Comparison of ENCODE assay signal across 8 mouse cellular contexts in the genomic region with DNA sequence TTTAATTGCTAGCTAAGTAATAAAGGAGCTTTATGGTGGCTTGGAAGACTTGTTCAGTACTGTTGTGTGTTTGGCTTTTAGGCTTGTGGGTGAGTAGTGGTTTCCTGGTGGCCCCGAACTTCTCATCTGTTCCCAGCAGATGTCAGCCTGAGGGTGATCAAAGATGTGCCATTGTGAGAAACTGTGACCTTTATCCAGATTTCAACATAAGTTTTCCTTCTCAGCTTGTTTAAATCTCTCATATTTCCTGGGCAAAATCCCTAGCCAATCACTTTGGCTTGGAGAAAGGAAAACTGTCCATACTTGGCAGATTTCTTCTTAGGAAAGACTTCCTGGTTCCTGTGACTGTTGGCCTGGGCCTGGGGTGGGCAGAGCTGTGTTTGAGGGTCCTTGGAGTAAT. TPM values are rescaled to one million over a fixed set of nuclear protein-coding genes. Genes with fewer than 3 reads are reported as not detected.
DNase-seq lines count a peak whose midpoint lies in the region; ATAC-seq and TF ChIP-seq lines count a peak whose summit lies in the region.

No protein-coding gene starts in this region.

- H3K9ac ChIP-seq in intestine, embryonic 15.5 days, result no peak overlapping the region

- no peaks in the 10 kb centered on the region for H3K36me3 ChIP-seq in intestine, embryonic 15.5 days

- WGBS in intestine, embryonic 15.5 days, result 56% methylated on average over 1 of the region's 1 CpGs

- no peaks in the 10 kb centered on the region for H3K27me3 ChIP-seq in intestine, embryonic 15.5 days (replicated peaks)

- no peak overlapping the region for H3K4me2 ChIP-seq in intestine, embryonic 15.5 days (replicated peaks)

- peak; percentile 61 for ATAC-seq in intestine, embryonic 15.5 days

- H3K27ac ChIP-seq in gastrocnemius, adult 2 months, result peak overlapping the region; percentile 58
- H3K27ac ChIP-seq in intestine, embryonic 15.5 days, result peak overlapping the region; percentile 52

- DNase-seq in gastrocnemius, adult 2 months, result no peak
- no peak for DNase-seq in gastrocnemius, postnatal 25 days
- DNase-seq in lung, postnatal 25 days (ENCODE audit: low spot score), result peak; percentile 42
- no peak for DNase-seq in lung, postnatal 10 days
- DNase-seq in thymus, postnatal 25 days, result peak; percentile 49
- no peak for DNase-seq in frontal cortex, postnatal 14 days (ENCODE audit: low spot score in 2 of 2)
- no peak for DNase-seq in urinary bladder, adult 2 months (ENCODE audit: low spot score)

- H3K4me3 ChIP-seq in gastrocnemius, adult 2 months, result no peak overlapping the region
- no peak overlapping the region for H3K4me3 ChIP-seq in intestine, embryonic 15.5 days (replicated peaks)

- intact Hi-C loops in gastrocnemius, adult 2 months (cut with DNase I), result no loop called here

- H3K4me1 ChIP-seq in intestine, embryonic 15.5 days (replicated peaks), result 0 out of 2 replicates have a peak, but pooled peaks cover 8% of the 10 kb centered on the region

- TF ChIP-seq CTCF in gastrocnemius, adult 2 months (IDR thresholded peaks at IDR 0.05), result no peak

- H3K9me3 ChIP-seq in intestine, embryonic 15.5 days, result no peaks in the 10 kb centered on the region

RNA-seq across cellular contexts. Expression of gene Dgkd, which starts 37.9 kb away (rescaled TPM):
- 10 to 100 TPM; 31.3 to 32.9 TPM for total RNA-seq in gastrocnemius, adult 2 months (2021)
- 10 to 100 TPM; 28.5 to 34.6 TPM for total RNA-seq in gastrocnemius, postnatal 25 days (2021)
- 28.2 and 31.8 TPM in 2 replicates for polyA plus RNA-seq in intestine, embryonic 15.5 days (2015; fragmentation: Nextera tagmentation; extraction: Ambion mirVana)
- polyA plus RNA-seq in urinary bladder, adult 2 months (2012; rRNA removed), result 22.2 and 22.5 TPM in 2 replicates

Comparison
In these comparisons a context has a peak if more than half of its experiments do, and no peak if none do; other contexts are left out.
1. DNase-seq: peak in lung, postnatal 25 days (single experiment) and thymus, postnatal 25 days (single experiment); none in gastrocnemius, adult 2 months (single experiment), gastrocnemius, postnatal 25 days (single experiment), lung, postnatal 10 days (single experiment), frontal cortex, postnatal 14 days (0 of 2) and urinary bladder, adult 2 months (single experiment).